Mouse (Mus musculus) MEL (cell line): ENCODE measurements around the gene Fv1. TPM values are rescaled to one million over a fixed set of nuclear protein-coding genes. Genes with fewer than 3 reads are reported as not detected.
"Not testable (repeated sequence)": the region's sequence is repeated elsewhere in the genome, so short reads cannot be mapped to it uniquely, and the experiment has no call there.

Source experiments
- DNase-seq: peaks from one replicate; pipeline ENCODE4 v3.0.0; 2011; ENCODE audit warnings: low read depth, low spot score
- H3K27ac ChIP-seq: 2 replicates; pipeline ENCODE4 v1.5.1; 2012; ENCODE audit warnings: low read depth, mild to moderate bottlenecking, control low read depth, low read length, moderate library complexity; ENCODE audit not compliant: control insufficient read depth
- H3K27me3 ChIP-seq, 2 experiments: fragments of 150-350 bp in 1 of 2; sonication (generic) in 1 of 2; 2 replicates each; pipeline ENCODE4 v1.6.1; 2012; ENCODE audit warnings: low read length in 2 of 2, mild to moderate bottlenecking in 2 of 2, improper control_type of control experiment in 1 of 2, moderate library complexity in 1 of 2; ENCODE audit not compliant: insufficient read depth in 2 of 2, control insufficient read depth in 1 of 2
- H3K36me3 ChIP-seq, 2 experiments: 2 replicates each; pipeline ENCODE4 v1.6.1; 2012 to 2014; ENCODE audit warnings: low read length in 2 of 2, improper control_type of control experiment in 1 of 2, inconsistent platforms in 1 of 2, mild to moderate bottlenecking in 1 of 2; ENCODE audit not compliant: insufficient read depth in 2 of 2, control insufficient read depth in 1 of 2
- H3K4me1 ChIP-seq, 2 experiments: fragments of 150-350 bp in 1 of 2; sonication (generic) in 1 of 2; 2 replicates each; pipeline ENCODE4 v1.6.1; 2012; ENCODE audit warnings: low read length in 2 of 2, improper control_type of control experiment in 1 of 2, mild to moderate bottlenecking in 1 of 2; ENCODE audit not compliant: insufficient read depth in 2 of 2, control insufficient read depth in 1 of 2
- H3K4me3 ChIP-seq, 2 experiments: fragments of 150-350 bp in 1 of 2; sonication (generic) in 1 of 2; 2 replicates each; pipeline ENCODE4 v1.5.1; 2012; ENCODE audit warnings: low read depth in 2 of 2, low read length in 2 of 2, mild to moderate bottlenecking in 2 of 2, moderate library complexity in 2 of 2, control low read depth in 1 of 2, improper control_type of control experiment in 1 of 2; ENCODE audit not compliant: control insufficient read depth in 1 of 2, insufficient read depth in 1 of 2
- H3K79me2 ChIP-seq: 2 replicates; pipeline ENCODE4 v1.6.1; 2012; ENCODE audit warnings: mild to moderate bottlenecking, low read length, moderate library complexity; ENCODE audit not compliant: control insufficient read depth, poor library complexity, insufficient read depth
- H3K9ac ChIP-seq: 2 replicates; pipeline ENCODE4 v1.6.1; 2012; ENCODE audit warnings: low read depth, mild to moderate bottlenecking, control low read depth, low read length, moderate library complexity; ENCODE audit not compliant: control insufficient read depth, poor library complexity, severe bottlenecking
- H3K9me3 ChIP-seq: fragments of 150-350 bp; sonication (generic); replicated peaks from 2 replicates; pipeline ENCODE4 v1.6.1; 2012; ENCODE audit warnings: mild to moderate bottlenecking, low read length, improper control_type of control experiment, moderate library complexity; ENCODE audit not compliant: insufficient read depth
- CHD1 ChIP-seq: IDR thresholded peaks from 2 replicates; pipeline ENCODE4 v1.6.1; 2012; ENCODE audit warnings: low read depth, mild to moderate bottlenecking, inconsistent platforms, low read length, improper control_type of control experiment
- E2F4 ChIP-seq: IDR thresholded peaks from 2 replicates; pipeline ENCODE4 v1.6.1; 2011; ENCODE audit warnings: low read depth, low read length, improper control_type of control experiment, borderline replicate concordance
- ELF1 ChIP-seq: IDR thresholded peaks from 2 replicates; pipeline ENCODE4 v1.6.1; 2014; ENCODE audit warnings: low read depth, mild to moderate bottlenecking, inconsistent platforms, low read length, improper control_type of control experiment, moderate library complexity
- EP300 ChIP-seq, 2 experiments: IDR thresholded peaks; 2 replicates each; pipeline ENCODE4 v1.6.1; 2011; ENCODE audit warnings: improper control_type of control experiment in 2 of 2, low read length in 2 of 2, low read depth in 1 of 2, mild to moderate bottlenecking in 1 of 2
- GABPA ChIP-seq: IDR thresholded peaks from 2 replicates; pipeline ENCODE4 v1.6.1; 2012; ENCODE audit warnings: low read depth, mild to moderate bottlenecking, inconsistent platforms, low read length, improper control_type of control experiment, moderate library complexity
- GATA1 ChIP-seq: IDR thresholded peaks from 2 replicates; pipeline ENCODE4 v1.6.1; 2011; ENCODE audit warnings: low read depth, low read length, improper control_type of control experiment
- HCFC1 ChIP-seq: IDR thresholded peaks from 2 replicates; pipeline ENCODE4 v1.6.1; 2012; ENCODE audit warnings: low read depth, mild to moderate bottlenecking, inconsistent platforms, low read length, improper control_type of control experiment, moderate library complexity
- MAFK ChIP-seq: IDR thresholded peaks from 2 replicates; pipeline ENCODE4 v1.6.1; 2011; ENCODE audit warnings: low read depth, mild to moderate bottlenecking, low read length, improper control_type of control experiment, borderline replicate concordance
- MAX ChIP-seq: IDR thresholded peaks from 2 replicates; pipeline ENCODE4 v1.6.1; 2011; ENCODE audit warnings: low read length, improper control_type of control experiment
- MEF2A ChIP-seq: IDR thresholded peaks from 2 replicates; pipeline ENCODE4 v1.6.1; 2014; ENCODE audit warnings: low read depth, mild to moderate bottlenecking, inconsistent platforms, low read length, improper control_type of control experiment; ENCODE audit not compliant: poor library complexity, insufficient replicate concordance, severe bottlenecking; ENCODE audit errors: extremely low read depth
- MXI1 ChIP-seq: IDR thresholded peaks from 2 replicates; pipeline ENCODE4 v1.6.1; 2011; ENCODE audit warnings: mild to moderate bottlenecking, low read depth, low read length, improper control_type of control experiment
- NELFE ChIP-seq: IDR thresholded peaks from 2 replicates; pipeline ENCODE4 v1.6.1; 2011; ENCODE audit warnings: low read depth, low read length, improper control_type of control experiment
- RCOR1 ChIP-seq: IDR thresholded peaks from 2 replicates; pipeline ENCODE4 v1.6.1; 2012; ENCODE audit warnings: low read depth, mild to moderate bottlenecking, inconsistent platforms, low read length, improper control_type of control experiment
- SIN3A ChIP-seq: IDR thresholded peaks from 2 replicates; pipeline ENCODE4 v1.6.1; 2012; ENCODE audit warnings: low read length, improper control_type of control experiment, inconsistent platforms
- TCF12 ChIP-seq: IDR thresholded peaks from 2 replicates; pipeline ENCODE4 v1.6.1; 2014; ENCODE audit warnings: low read depth, mild to moderate bottlenecking, inconsistent platforms, low read length, improper control_type of control experiment, moderate library complexity
- UBTF ChIP-seq: IDR thresholded peaks from 2 replicates; pipeline ENCODE4 v1.6.1; 2012; ENCODE audit warnings: low read depth, mild to moderate bottlenecking, inconsistent platforms, low read length, improper control_type of control experiment, moderate library complexity, borderline replicate concordance; ENCODE audit not compliant: insufficient read depth
- USF1 ChIP-seq: IDR thresholded peaks from 2 replicates; pipeline ENCODE4 v1.6.1; 2014; ENCODE audit warnings: low read depth, mild to moderate bottlenecking, inconsistent platforms, low read length, improper control_type of control experiment, moderate library complexity
- ZC3H11A ChIP-seq: IDR thresholded peaks from 2 replicates; pipeline ENCODE4 v1.6.1; 2012; ENCODE audit warnings: low read depth, mild to moderate bottlenecking, inconsistent platforms, low read length, improper control_type of control experiment
- ZNF384 ChIP-seq: IDR thresholded peaks from 2 replicates; pipeline ENCODE4 v1.6.1; 2012; ENCODE audit warnings: low read depth, mild to moderate bottlenecking, inconsistent platforms, low read length, improper control_type of control experiment
- polyA plus RNA-seq, 2 experiments: library from polyadenylated mRNA; stranded (reverse) in 1 of 2; unstranded in 1 of 2; fragments of >175 nt in 1 of 2; fragments of >200 nt in 1 of 2; gene quantifications; 2 replicates each; pipeline versions ENCODE4 v1.2.1 to v1.2.4; 2012; ENCODE audit warnings: low replicate concordance in 2 of 2, low read depth in 1 of 2; ENCODE audit not compliant: insufficient read length in 2 of 2, insufficient read depth in 1 of 2, missing spikeins in 1 of 2
- total RNA-seq: library from RNA; depleted of rRNA; stranded (reverse); fragments of 300-350 nt; gene quantifications from 2 replicates; pipeline ENCODE4 v1.2.3, GENCODE M21; 2012

The Fv1 gene
- total and polyA plus RNA-seq, 3 experiments: 3.0 to 4.6 TPM; not detected in 1

DNA sequence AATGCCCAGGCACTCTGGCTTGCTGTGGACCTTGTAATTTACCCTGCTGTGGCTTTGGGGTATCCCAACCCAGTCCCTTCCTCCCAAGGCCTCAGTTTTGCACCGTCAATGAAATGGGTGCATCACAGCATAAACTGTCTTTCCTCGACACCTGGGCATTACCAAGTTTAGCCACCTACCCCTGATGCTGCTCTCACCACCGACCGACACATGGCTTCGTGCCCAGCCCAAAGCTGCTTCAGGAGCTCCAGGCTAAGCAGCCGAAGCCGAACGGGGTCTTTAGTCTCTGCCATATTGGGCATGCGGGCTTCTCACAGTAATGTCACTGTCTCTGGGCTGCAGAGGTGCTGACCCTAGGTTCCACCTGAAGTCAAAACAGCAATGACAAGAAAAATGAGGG, 2.7 kb upstream of the Fv1 start:
- no peak overlapping the region for H3K4me3 ChIP-seq
- H3K27ac ChIP-seq: no peak overlapping the region
- no peak for DNase-seq
- no peak overlapping the region for H3K9ac ChIP-seq
- no peaks in the 10 kb centered on the region for H3K9me3 ChIP-seq
- peaks cover 5 to 14% of the 10 kb centered on the region in 2 experiments; a peak in 3 of 4 replicates for H3K4me1 ChIP-seq
- H3K27me3 ChIP-seq: no peaks in the 10 kb centered on the region
- H3K36me3 ChIP-seq: no peaks in the 10 kb centered on the region; a peak in 1 of 4 replicates
- TF ChIP-seq HCFC1 (no peak), UBTF (no peak), GABPA (no peak), RCOR1 (no peak), MAFK (no peak), MEF2A (no peak), EP300 (IDR thresholded peaks at IDR 0.05; ENCODE audit: low read depth in 1 of 2, low read length in 2 of 2) (no peak), ZNF384 (no peak), USF1 (no peak), E2F4 (no peak), ZC3H11A (no peak)
- H3K79me2 ChIP-seq: peaks cover 18% of the 10 kb centered on the region

DNA sequence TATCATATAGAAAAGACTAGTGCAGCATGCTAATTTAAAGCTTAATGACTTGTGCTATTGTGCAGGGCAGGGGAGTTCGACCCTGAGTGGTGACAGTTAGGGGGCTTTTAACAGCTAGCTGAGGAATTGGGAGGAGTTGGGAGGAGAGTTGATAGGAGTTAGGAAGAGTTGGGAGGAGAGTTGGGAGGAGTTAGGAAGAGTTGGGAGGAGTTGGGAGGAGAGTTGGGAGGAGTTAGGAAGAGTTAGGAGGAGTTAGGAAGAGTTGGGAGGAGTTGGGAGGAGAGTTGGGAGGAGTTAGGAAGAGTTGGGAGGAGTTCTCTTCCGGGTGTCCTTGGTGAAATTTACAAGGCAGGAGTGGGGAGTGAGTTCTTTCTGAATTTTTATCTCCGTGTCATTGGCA, 2.0 kb upstream of the Fv1 start:
- not testable (repeated sequence) for H3K27ac ChIP-seq, H3K9me3 ChIP-seq, H3K9ac ChIP-seq, H3K27me3 ChIP-seq, H3K36me3 ChIP-seq, H3K4me3 ChIP-seq, DNase-seq
- H3K79me2 ChIP-seq: peaks cover 18% of the 10 kb centered on the region
- peaks cover 5 to 14% of the 10 kb centered on the region in 2 experiments; a peak in 3 of 4 replicates for H3K4me1 ChIP-seq

DNA sequence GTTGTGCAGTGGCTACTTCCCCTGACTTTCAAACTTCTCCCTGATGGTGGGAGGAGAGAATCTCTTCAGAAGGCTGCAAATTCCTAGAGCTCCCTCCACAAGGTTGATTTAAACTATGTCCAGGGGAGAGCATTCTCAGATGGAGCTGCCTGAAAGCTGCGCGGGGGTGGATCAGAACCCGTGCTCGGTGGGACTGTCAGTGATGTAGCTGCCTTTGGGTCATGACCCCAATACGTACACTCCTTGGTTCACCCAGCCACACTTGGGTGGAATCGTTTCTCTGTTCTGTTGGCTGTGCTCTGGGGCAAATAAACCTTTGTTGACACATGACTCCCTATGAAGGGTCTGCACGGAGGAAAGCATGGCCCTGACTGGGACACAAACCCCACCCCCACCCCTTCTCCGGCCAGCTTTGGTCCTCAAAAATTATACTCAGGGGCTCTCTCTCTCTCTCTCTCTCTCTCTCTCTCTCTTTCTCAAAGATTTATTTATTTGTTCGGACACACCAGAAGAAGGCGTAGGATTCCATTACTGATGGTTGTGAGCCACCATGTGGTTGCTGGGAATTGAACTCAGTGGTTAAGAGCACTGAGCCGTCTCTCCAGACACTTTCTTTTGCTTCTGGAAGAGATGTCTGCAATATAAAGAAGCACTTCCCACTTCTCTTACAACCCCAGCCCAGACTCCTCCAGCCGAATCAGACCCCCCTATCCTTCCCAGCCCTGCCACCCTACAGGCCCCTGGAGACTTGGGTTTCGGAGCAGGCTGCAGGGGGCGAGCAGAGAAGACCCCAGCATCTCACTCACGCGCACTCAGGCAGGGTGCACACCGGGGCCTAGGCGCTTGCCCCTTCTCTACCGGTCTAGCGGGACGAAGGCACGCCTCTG, 973 bp upstream of the Fv1 start:
- DNase-seq: peak; percentile 29
- peaks cover 5 to 20% of the 10 kb centered on the region in 2 experiments; a peak in 3 of 4 replicates for H3K4me1 ChIP-seq
- no peaks in the 10 kb centered on the region for H3K27me3 ChIP-seq
- peaks cover 24% of the 10 kb centered on the region for H3K79me2 ChIP-seq
- peak; percentile 41; the same call in 1 of the 2 replicates for TF ChIP-seq MAX
- 0 out of 2 replicates have a peak, but pooled peaks have one; percentile 15 for TF ChIP-seq NELFE
- 0 out of 2 replicates have a peak, but pooled peaks have one; percentile 6 for TF ChIP-seq TCF12
- TF ChIP-seq SIN3A: no peak
- TF ChIP-seq CHD1: no peak
- no peak for TF ChIP-seq EP300 (IDR thresholded peaks at IDR 0.05; ENCODE audit: low read depth in 1 of 2, low read length in 2 of 2)
- TF ChIP-seq ELF1: 0 out of 2 replicates have a peak, but pooled peaks have one; percentile 15
- no peak for TF ChIP-seq GATA1
- TF ChIP-seq MXI1: peak; percentile 68
- peak overlapping the region; percentile 46 for H3K27ac ChIP-seq
- H3K4me3 ChIP-seq: peak overlapping the region; percentile 88 to 94
- peak overlapping the region; percentile 80 for H3K9ac ChIP-seq
- no peaks in the 10 kb centered on the region; a peak in 1 of 4 replicates for H3K36me3 ChIP-seq
- no peaks in the 10 kb centered on the region for H3K9me3 ChIP-seq
